Mouse (Mus musculus): Measurements from ENCODE around the gene Tescl. TPM values are rescaled to one million over a fixed set of nuclear protein-coding genes. Genes with fewer than 3 reads are reported as not detected.

Gene Tescl
- polyA plus RNA-seq, 1 experiment = 277 TPM

DNA sequence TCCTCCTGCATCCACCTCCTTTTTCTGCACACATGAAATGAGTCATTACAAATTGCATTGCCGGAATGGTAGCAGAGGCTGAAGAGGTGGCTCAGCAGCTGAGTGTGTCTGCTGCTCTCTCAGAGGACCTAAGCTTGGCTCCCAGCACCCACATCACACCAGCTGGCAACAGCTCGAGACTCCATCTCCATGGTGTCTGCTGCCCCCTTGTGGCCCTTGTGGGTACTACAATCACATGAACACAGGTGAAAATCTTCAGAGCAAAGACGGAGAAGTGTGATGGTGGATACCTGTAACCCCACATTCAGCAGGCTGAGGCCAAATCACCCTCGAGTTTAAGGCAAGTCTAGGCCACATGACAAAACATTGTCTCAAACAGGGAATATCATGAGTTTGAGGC lies 24.2 kb upstream of the Tescl start:
- Histone ChIP-seq H3K27me3 (ENCODE audit: control insufficient read depth, insufficient read depth, low read length) (no peaks in the 10 kb centered on the region), H3K4me1 (ENCODE audit: control insufficient read depth, insufficient read depth, low read length) (peaks cover 3% of the 10 kb centered on the region), H3K27ac (ENCODE audit: control insufficient read depth, insufficient read depth, low read depth, low read length) (no peak overlapping the region), H3K4me3 (ENCODE audit: control insufficient read depth, low read depth, low read length) (no peak overlapping the region), H3K36me3 (ENCODE audit: control insufficient read depth, insufficient read depth, low read length) (no peaks in the 10 kb centered on the region)
- TF ChIP-seq POLR2A (IDR thresholded peaks at IDR 0.05; ENCODE audit: control insufficient read depth, low read depth, low read length) (no peak), CTCF (IDR thresholded peaks at IDR 0.05; ENCODE audit: control insufficient read depth, insufficient read depth, insufficient replicate concordance, low read depth, low read length) (peak; percentile 92)

DNA sequence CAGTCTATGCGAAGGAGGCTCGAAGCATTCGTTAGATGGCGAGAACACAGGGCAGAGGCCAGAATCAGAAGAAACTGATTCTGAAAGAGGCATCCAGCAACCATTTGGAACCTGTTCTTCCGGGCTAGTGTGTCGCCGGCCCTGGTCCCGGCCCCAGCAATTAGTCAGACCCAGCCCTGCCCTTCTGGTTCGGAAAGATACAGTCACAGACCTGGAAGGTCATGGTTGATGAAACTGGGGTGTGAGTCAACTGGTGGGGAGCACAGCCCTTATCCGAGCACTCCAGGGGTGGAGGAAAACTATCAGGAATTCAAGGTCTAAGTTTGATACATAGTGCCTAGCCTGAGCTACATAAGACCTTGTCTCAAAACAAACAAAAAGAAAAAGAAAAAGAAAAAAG lies 22.3 kb upstream of the Tescl start:
- Histone ChIP-seq H3K4me1 (ENCODE audit: control insufficient read depth, insufficient read depth, low read length) (peaks cover 3% of the 10 kb centered on the region), H3K4me3 (ENCODE audit: control insufficient read depth, low read depth, low read length) (peak overlapping the region; percentile 92), H3K36me3 (ENCODE audit: control insufficient read depth, insufficient read depth, low read length) (no peaks in the 10 kb centered on the region), H3K27ac (ENCODE audit: control insufficient read depth, insufficient read depth, low read depth, low read length) (peak overlapping the region; percentile 63; the same call in 1 of the 2 replicates), H3K27me3 (ENCODE audit: control insufficient read depth, insufficient read depth, low read length) (no peaks in the 10 kb centered on the region)
- TF ChIP-seq CTCF (IDR thresholded peaks at IDR 0.05; ENCODE audit: control insufficient read depth, insufficient read depth, insufficient replicate concordance, low read depth, low read length) = no peak
- no peak; the same call in 1 of the 2 replicates for TF ChIP-seq POLR2A (IDR thresholded peaks at IDR 0.05; ENCODE audit: control insufficient read depth, low read depth, low read length)

DNA sequence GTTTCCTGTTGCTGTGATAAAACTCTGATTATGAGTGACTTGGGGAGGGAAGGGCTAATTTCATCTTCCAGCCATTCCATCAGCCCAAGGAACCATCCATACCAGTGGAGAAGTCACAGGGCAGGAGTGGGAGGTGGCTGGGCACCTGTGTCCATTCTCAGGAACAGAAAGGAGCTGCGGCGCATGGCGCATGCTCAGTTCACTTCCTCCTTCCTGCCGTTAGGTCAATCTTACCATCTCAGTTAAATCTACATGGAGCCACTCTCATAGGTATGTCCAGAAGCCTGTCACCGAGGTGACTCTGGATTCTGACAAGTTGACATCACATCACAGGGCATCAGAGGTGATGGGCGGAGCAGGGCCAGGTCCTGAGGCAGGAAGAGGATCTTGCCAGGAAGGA lies 21.9 kb upstream of the Tescl start:
- Histone ChIP-seq H3K27ac (ENCODE audit: control insufficient read depth, insufficient read depth, low read depth, low read length) (peak overlapping the region; percentile 63; the same call in 1 of the 2 replicates), H3K27me3 (ENCODE audit: control insufficient read depth, insufficient read depth, low read length) (no peaks in the 10 kb centered on the region), H3K36me3 (ENCODE audit: control insufficient read depth, insufficient read depth, low read length) (no peaks in the 10 kb centered on the region), H3K4me1 (ENCODE audit: control insufficient read depth, insufficient read depth, low read length) (peaks cover 3% of the 10 kb centered on the region), H3K4me3 (ENCODE audit: control insufficient read depth, low read depth, low read length) (peak overlapping the region; percentile 92)
- TF ChIP-seq CTCF (IDR thresholded peaks at IDR 0.05; ENCODE audit: control insufficient read depth, insufficient read depth, insufficient replicate concordance, low read depth, low read length) (no peak), POLR2A (IDR thresholded peaks at IDR 0.05; ENCODE audit: control insufficient read depth, low read depth, low read length) (peak; percentile 51)

- Histone ChIP-seq H3K4me1 (ENCODE audit: control insufficient read depth, insufficient read depth, low read length) (no peaks in the 10 kb centered on the region; the same call in none of the 2 replicates), H3K27ac (ENCODE audit: control insufficient read depth, insufficient read depth, low read depth, low read length) (no peak within 1 kb of the TSS), H3K4me3 (ENCODE audit: control insufficient read depth, low read depth, low read length) (no peak within 1 kb of the TSS), H3K36me3 (ENCODE audit: control insufficient read depth, insufficient read depth, low read length) (no peaks in the 10 kb centered on the region), H3K27me3 (ENCODE audit: control insufficient read depth, insufficient read depth, low read length) (no peaks in the 10 kb centered on the region)
- no peak for TF ChIP-seq POLR2A (IDR thresholded peaks at IDR 0.05; ENCODE audit: control insufficient read depth, low read depth, low read length)
- no peak for TF ChIP-seq CTCF (IDR thresholded peaks at IDR 0.05; ENCODE audit: control insufficient read depth, insufficient read depth, insufficient replicate concordance, low read depth, low read length)
Observed at GRCm38 (mm10) chr7:24348896-24349295, 15.2 kb upstream of the Tescl start, which contains the start of gene Lypd5. Gene Lypd5 (plus strand): TSS chr7:24349196.

DNA sequence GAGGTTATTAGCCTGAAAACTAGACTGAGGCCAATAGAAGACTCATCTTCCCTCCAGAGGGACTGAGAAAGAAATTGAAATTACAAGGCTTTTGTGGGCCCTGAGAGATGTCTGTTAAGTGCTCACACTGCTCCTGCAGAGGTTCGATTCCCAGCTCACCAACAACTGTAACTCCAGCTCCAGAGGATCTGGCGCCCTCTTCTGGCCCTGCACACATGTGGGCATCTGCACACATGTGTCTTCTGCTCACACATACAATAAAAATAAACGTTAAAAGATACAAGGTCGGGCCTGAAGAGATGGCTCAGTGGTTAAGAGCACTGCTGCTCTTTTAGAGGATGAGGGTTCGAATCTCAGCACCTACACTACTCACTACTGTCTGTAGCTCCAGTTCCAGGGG lies 12.7 kb upstream of the Tescl start:
- no peaks in the 10 kb centered on the region for H3K36me3 ChIP-seq (ENCODE audit: control insufficient read depth, insufficient read depth, low read length)
- no peak for TF ChIP-seq CTCF (IDR thresholded peaks at IDR 0.05; ENCODE audit: control insufficient read depth, insufficient read depth, insufficient replicate concordance, low read depth, low read length)
- no peak for TF ChIP-seq POLR2A (IDR thresholded peaks at IDR 0.05; ENCODE audit: control insufficient read depth, low read depth, low read length)
- no peaks in the 10 kb centered on the region; the same call in 1 of the 2 replicates for H3K4me1 ChIP-seq (ENCODE audit: control insufficient read depth, insufficient read depth, low read length)
- H3K4me3 ChIP-seq (ENCODE audit: control insufficient read depth, low read depth, low read length) = no peak overlapping the region
- no peak overlapping the region for H3K27ac ChIP-seq (ENCODE audit: control insufficient read depth, insufficient read depth, low read depth, low read length)
- H3K27me3 ChIP-seq (ENCODE audit: control insufficient read depth, insufficient read depth, low read length) = no peaks in the 10 kb centered on the region

DNA sequence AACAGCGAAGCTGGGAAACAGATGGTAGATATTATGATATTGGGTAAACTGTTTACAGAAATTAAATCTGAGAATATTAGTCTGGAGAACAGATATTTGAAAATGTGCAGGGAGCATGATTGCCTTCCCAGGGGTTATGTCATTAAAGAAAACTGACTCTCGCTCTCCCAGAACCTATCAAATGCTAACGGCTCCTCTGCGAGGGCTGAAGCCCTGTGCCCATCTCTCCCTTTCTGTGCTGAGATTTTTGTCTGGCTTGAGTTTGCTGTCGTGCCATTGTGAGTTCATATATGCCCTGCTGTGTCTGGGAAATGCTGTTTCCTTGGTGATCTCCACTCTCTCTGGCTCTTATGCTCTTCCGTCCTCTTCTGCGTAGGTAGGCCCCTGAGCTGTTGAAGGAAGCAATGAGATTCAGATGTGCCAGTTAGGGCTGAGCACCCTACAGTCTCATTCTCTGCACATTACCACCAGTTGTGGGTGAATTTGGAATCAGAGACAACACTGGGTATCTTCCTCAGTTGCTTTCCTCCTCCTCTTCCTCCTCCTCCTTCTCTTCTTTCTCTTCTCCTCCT lies 10.1 kb upstream of the Tescl start:
- no peaks in the 10 kb centered on the region for H3K4me1 ChIP-seq (ENCODE audit: control insufficient read depth, insufficient read depth, low read length)
- no peak for TF ChIP-seq CTCF (IDR thresholded peaks at IDR 0.05; ENCODE audit: control insufficient read depth, insufficient read depth, insufficient replicate concordance, low read depth, low read length)
- no peak for TF ChIP-seq POLR2A (IDR thresholded peaks at IDR 0.05; ENCODE audit: control insufficient read depth, low read depth, low read length)
- no peaks in the 10 kb centered on the region for H3K27me3 ChIP-seq (ENCODE audit: control insufficient read depth, insufficient read depth, low read length)
- H3K27ac ChIP-seq (ENCODE audit: control insufficient read depth, insufficient read depth, low read depth, low read length) = no peak overlapping the region
- H3K4me3 ChIP-seq (ENCODE audit: control insufficient read depth, low read depth, low read length) = no peak overlapping the region
- no peaks in the 10 kb centered on the region for H3K36me3 ChIP-seq (ENCODE audit: control insufficient read depth, insufficient read depth, low read length)

- Histone ChIP-seq H3K27me3 (ENCODE audit: control insufficient read depth, insufficient read depth, low read length) (no peaks in the 10 kb centered on the region), H3K27ac (ENCODE audit: control insufficient read depth, insufficient read depth, low read depth, low read length) (no peak overlapping the region), H3K4me3 (ENCODE audit: control insufficient read depth, low read depth, low read length) (no peak overlapping the region), H3K36me3 (ENCODE audit: control insufficient read depth, insufficient read depth, low read length) (no peaks in the 10 kb centered on the region), H3K4me1 (ENCODE audit: control insufficient read depth, insufficient read depth, low read length) (peaks cover 5% of the 10 kb centered on the region)
- TF ChIP-seq CTCF (IDR thresholded peaks at IDR 0.05; ENCODE audit: control insufficient read depth, insufficient read depth, insufficient replicate concordance, low read depth, low read length) (peak; percentile 9; the same call in 1 of the 2 replicates), POLR2A (IDR thresholded peaks at IDR 0.05; ENCODE audit: control insufficient read depth, low read depth, low read length) (no peak)
Observed at GRCm38 (mm10) chr7:24338241-24338640, 4.5 kb upstream of the Tescl start.

Measured in testis, adult 2 months (tissue).